Mouse (Mus musculus): ENCODE measurements around the gene Tgfb1. TPM values are rescaled to one million over a fixed set of nuclear protein-coding genes. Genes with fewer than 3 reads are reported as not detected.

Gene Tgfb1
- polyA plus RNA-seq, 1 experiment from 2014 or later: 1.1 TPM

GRCm38 (mm10) chr7:25680514-25681258 lies 6.1 kb upstream of the Tgfb1 start, which contains the start of gene B9d2:
TSS of gene B9d2 (plus strand) at chr7:25680780.
- no peaks in the 10 kb centered on the region for H3K4me1 ChIP-seq (replicated peaks; ENCODE audit: control insufficient read depth, insufficient read depth, low read length)
- H3K36me3 ChIP-seq (ENCODE audit: control insufficient read depth, insufficient read depth, low read length): no peaks in the 10 kb centered on the region
- peak; percentile 98 for ATAC-seq (ENCODE audit: low FRiP score)
- peak within 1 kb of the TSS; percentile 59 for H3K4me3 ChIP-seq (ENCODE audit: low read depth, low read length)
- H3K4me2 ChIP-seq (replicated peaks; ENCODE audit: low read depth, low read length): peak within 1 kb of the TSS; percentile 38
- peak within 1 kb of the TSS; percentile 65 for H3K9ac ChIP-seq (ENCODE audit: low read depth, low read length)
- peak within 1 kb of the TSS; percentile 91 for H3K27ac ChIP-seq (ENCODE audit: low read depth, low read length)
- under 1% methylated on average over 46 of the region's 46 CpGs for WGBS
- peak; percentile 95 for DNase-seq (ENCODE audit: low spot score)
- H3K27me3 ChIP-seq (ENCODE audit: control insufficient read depth, insufficient read depth, low read length): peaks cover 12% of the 10 kb centered on the region
- H3K9me3 ChIP-seq (ENCODE audit: control insufficient read depth, low read length): no peaks in the 10 kb centered on the region

GRCm38 (mm10) chr7:25681341-25682231 lies 5.2 kb upstream of the Tgfb1 start:
- Histone ChIP-seq H3K4me3 (ENCODE audit: low read depth, low read length) (peak overlapping the region; percentile 59; the same call in 1 of the 2 replicates), H3K9me3 (ENCODE audit: control insufficient read depth, low read length) (no peaks in the 10 kb centered on the region), H3K27me3 (ENCODE audit: control insufficient read depth, insufficient read depth, low read length) (peaks cover 15% of the 10 kb centered on the region), H3K27ac (ENCODE audit: low read depth, low read length) (no peak overlapping the region), H3K4me1 (replicated peaks; ENCODE audit: control insufficient read depth, insufficient read depth, low read length) (no peaks in the 10 kb centered on the region; the same call in 1 of the 2 replicates), H3K36me3 (ENCODE audit: control insufficient read depth, insufficient read depth, low read length) (no peaks in the 10 kb centered on the region), H3K9ac (ENCODE audit: low read depth, low read length) (no peak overlapping the region), H3K4me2 (replicated peaks; ENCODE audit: low read depth, low read length) (peak overlapping the region; percentile 8; the same call in 1 of the 2 replicates)
- ATAC-seq (ENCODE audit: low FRiP score) (no peak; the same call in 1 of the 2 replicates), DNase-seq (ENCODE audit: low spot score) (no peak)
- 63% methylated on average over 15 of the region's 15 CpGs for WGBS

- Histone ChIP-seq H3K9ac (ENCODE audit: low read depth, low read length) (no peak overlapping the region), H3K4me3 (ENCODE audit: low read depth, low read length) (no peak overlapping the region), H3K27ac (ENCODE audit: low read depth, low read length) (no peak overlapping the region), H3K9me3 (ENCODE audit: control insufficient read depth, low read length) (no peaks in the 10 kb centered on the region), H3K4me1 (replicated peaks; ENCODE audit: control insufficient read depth, insufficient read depth, low read length) (peaks cover 6% of the 10 kb centered on the region), H3K4me2 (replicated peaks; ENCODE audit: low read depth, low read length) (no peak overlapping the region), H3K27me3 (ENCODE audit: control insufficient read depth, insufficient read depth, low read length) (peaks cover 33% of the 10 kb centered on the region), H3K36me3 (ENCODE audit: control insufficient read depth, insufficient read depth, low read length) (no peaks in the 10 kb centered on the region)
- DNase-seq (ENCODE audit: low spot score) (no peak), ATAC-seq (ENCODE audit: low FRiP score) (no peak)
- 67% methylated on average over 7 of the region's 7 CpGs for WGBS
Measured at GRCm38 (mm10) chr7:25683474-25684180, 3.2 kb upstream of the Tgfb1 start.

DNA sequence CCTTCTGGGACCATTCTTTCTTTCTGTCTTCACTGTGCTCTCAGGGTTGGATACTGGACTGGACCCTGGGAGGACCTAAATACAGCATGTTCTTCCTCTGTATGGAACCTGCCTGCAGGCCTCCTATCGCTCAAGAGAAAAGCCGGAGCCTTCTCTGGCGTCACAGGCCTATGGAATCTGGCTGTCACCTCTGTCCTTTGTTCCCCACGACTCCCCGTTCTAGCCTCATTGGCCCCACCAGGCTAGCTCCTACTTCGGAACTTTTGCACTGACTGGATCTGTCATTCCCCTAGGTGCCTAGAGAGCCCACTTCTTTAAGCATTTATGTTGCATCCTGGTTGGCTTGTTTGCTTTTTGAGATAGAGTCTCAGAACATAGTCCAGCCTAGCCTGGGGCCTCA lies 2.1 kb upstream of the Tgfb1 start:
- WGBS: 86% methylated on average over 6 of the region's 6 CpGs
- Histone ChIP-seq H3K9ac (ENCODE audit: low read depth, low read length) (no peak overlapping the region), H3K27me3 (ENCODE audit: control insufficient read depth, insufficient read depth, low read length) (peaks cover 38% of the 10 kb centered on the region), H3K4me3 (ENCODE audit: low read depth, low read length) (no peak overlapping the region), H3K4me1 (replicated peaks; ENCODE audit: control insufficient read depth, insufficient read depth, low read length) (peaks cover 12% of the 10 kb centered on the region), H3K9me3 (ENCODE audit: control insufficient read depth, low read length) (no peaks in the 10 kb centered on the region), H3K27ac (ENCODE audit: low read depth, low read length) (no peak overlapping the region), H3K36me3 (ENCODE audit: control insufficient read depth, insufficient read depth, low read length) (no peaks in the 10 kb centered on the region), H3K4me2 (replicated peaks; ENCODE audit: low read depth, low read length) (no peak overlapping the region)
- no peak for ATAC-seq (ENCODE audit: low FRiP score)
- no peak for DNase-seq (ENCODE audit: low spot score)

DNA sequence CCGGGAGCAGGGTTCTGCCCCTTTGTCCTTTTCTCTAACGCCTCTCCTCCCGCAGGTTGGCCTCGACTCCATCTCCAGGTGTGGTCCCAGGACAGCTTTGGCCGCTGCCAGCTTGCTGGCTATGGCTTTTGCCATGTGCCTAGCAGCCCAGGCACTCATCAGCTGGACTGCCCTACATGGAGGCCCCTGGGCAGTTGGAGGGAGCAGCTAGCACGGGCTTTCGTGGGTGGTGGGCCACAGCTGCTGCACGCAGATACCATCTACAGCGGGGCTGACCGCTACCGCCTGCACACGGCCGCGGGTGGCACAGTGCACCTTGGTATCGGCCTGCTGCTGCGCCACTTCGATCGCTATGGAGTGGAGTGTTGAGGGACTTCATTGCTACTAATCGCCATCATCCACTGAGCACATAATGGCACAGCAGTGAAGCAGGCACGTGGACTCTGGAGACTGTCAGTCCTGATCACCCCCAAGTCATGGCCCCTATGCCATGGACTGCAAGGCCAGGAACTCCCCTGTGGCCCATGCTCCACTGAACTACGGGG lies 804 bp upstream of the Tgfb1 start:
- H3K9ac ChIP-seq (ENCODE audit: low read depth, low read length): no peak overlapping the region
- DNase-seq (ENCODE audit: low spot score): no peak
- H3K27ac ChIP-seq (ENCODE audit: low read depth, low read length): no peak overlapping the region
- ATAC-seq (ENCODE audit: low FRiP score): no peak
- peaks cover 12% of the 10 kb centered on the region for H3K4me1 ChIP-seq (replicated peaks; ENCODE audit: control insufficient read depth, insufficient read depth, low read length)
- no peaks in the 10 kb centered on the region for H3K36me3 ChIP-seq (ENCODE audit: control insufficient read depth, insufficient read depth, low read length)
- H3K27me3 ChIP-seq (ENCODE audit: control insufficient read depth, insufficient read depth, low read length): peaks cover 47% of the 10 kb centered on the region
- WGBS: 64% methylated on average over 21 of the region's 21 CpGs
- no peak overlapping the region for H3K4me2 ChIP-seq (replicated peaks; ENCODE audit: low read depth, low read length)
- H3K9me3 ChIP-seq (ENCODE audit: control insufficient read depth, low read length): no peaks in the 10 kb centered on the region
- H3K4me3 ChIP-seq (ENCODE audit: low read depth, low read length): peak overlapping the region; percentile 43; the same call in 1 of the 2 replicates

DNA sequence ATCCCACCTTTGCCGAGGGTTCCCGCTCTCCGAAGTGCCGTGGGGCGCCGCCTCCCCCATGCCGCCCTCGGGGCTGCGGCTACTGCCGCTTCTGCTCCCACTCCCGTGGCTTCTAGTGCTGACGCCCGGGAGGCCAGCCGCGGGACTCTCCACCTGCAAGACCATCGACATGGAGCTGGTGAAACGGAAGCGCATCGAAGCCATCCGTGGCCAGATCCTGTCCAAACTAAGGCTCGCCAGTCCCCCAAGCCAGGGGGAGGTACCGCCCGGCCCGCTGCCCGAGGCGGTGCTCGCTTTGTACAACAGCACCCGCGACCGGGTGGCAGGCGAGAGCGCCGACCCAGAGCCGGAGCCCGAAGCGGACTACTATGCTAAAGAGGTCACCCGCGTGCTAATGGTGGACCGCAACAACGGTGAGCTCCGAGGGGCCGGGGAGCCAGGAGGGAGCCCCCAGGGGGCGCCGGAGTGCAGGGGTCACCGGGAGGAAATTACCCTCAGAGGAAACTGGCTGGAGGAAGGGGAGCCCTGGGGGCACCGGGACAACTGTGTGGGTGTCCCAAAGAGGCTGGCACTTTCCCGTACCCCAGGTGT lies 1.1 kb downstream of the Tgfb1 start:
- H3K9me3 ChIP-seq (ENCODE audit: control insufficient read depth, low read length): no peaks in the 10 kb centered on the region
- ATAC-seq (ENCODE audit: low FRiP score) (no peak; the same call in 1 of the 2 replicates), DNase-seq (ENCODE audit: low spot score) (peak; percentile 52)
- peak overlapping the region; percentile 71 for H3K4me2 ChIP-seq (replicated peaks; ENCODE audit: low read depth, low read length)
- peaks cover 47% of the 10 kb centered on the region for H3K27me3 ChIP-seq (ENCODE audit: control insufficient read depth, insufficient read depth, low read length)
- no peaks in the 10 kb centered on the region for H3K36me3 ChIP-seq (ENCODE audit: control insufficient read depth, insufficient read depth, low read length)
- peaks cover 12% of the 10 kb centered on the region for H3K4me1 ChIP-seq (replicated peaks; ENCODE audit: control insufficient read depth, insufficient read depth, low read length)
- WGBS: under 1% methylated on average over 47 of the region's 47 CpGs
- peak overlapping the region; percentile 43 for H3K4me3 ChIP-seq (ENCODE audit: low read depth, low read length)
- no peak overlapping the region for H3K27ac ChIP-seq (ENCODE audit: low read depth, low read length)
- H3K9ac ChIP-seq (ENCODE audit: low read depth, low read length): peak overlapping the region; percentile 36

GRCm38 (mm10) chr7:25688810-25689586 lies 2.2 kb downstream of the Tgfb1 start:
- peak; percentile 60 for DNase-seq (ENCODE audit: low spot score)
- H3K36me3 ChIP-seq (ENCODE audit: control insufficient read depth, insufficient read depth, low read length): no peaks in the 10 kb centered on the region

More at GRCm38 (mm10) chr7:25688810-25689586, 2.2 kb downstream of the Tgfb1 start:
- Histone ChIP-seq H3K4me1 (replicated peaks; ENCODE audit: control insufficient read depth, insufficient read depth, low read length) (peaks cover 12% of the 10 kb centered on the region), H3K9me3 (ENCODE audit: control insufficient read depth, low read length) (no peaks in the 10 kb centered on the region), H3K9ac (ENCODE audit: low read depth, low read length) (peak overlapping the region; percentile 29; the same call in 1 of the 2 replicates), H3K4me2 (replicated peaks; ENCODE audit: low read depth, low read length) (peak overlapping the region; percentile 56), H3K27me3 (ENCODE audit: control insufficient read depth, insufficient read depth, low read length) (peaks cover 47% of the 10 kb centered on the region), H3K4me3 (ENCODE audit: low read depth, low read length) (peak overlapping the region; percentile 43), H3K27ac (ENCODE audit: low read depth, low read length) (no peak overlapping the region)
- 3% methylated on average over 49 of the region's 52 CpGs for WGBS
- peak; percentile 51 for ATAC-seq (ENCODE audit: low FRiP score)
